Mouse (Mus musculus) ES-Bruce4 (cell line): ENCODE measurements around the gene Nr1h4. TPM values are rescaled to one million over a fixed set of nuclear protein-coding genes. Genes with fewer than 3 reads are reported as not detected.

ENCODE experiments used
- H3K27ac ChIP-seq: 2 replicates; pipeline ENCODE4 v1.5.1; 2012; ENCODE audit warnings: low read length, inconsistent platforms; ENCODE audit not compliant: insufficient read depth
- H3K27me3 ChIP-seq: 2 replicates; pipeline ENCODE4 v1.6.1; 2012; ENCODE audit warnings: mild to moderate bottlenecking, low read length, inconsistent platforms; ENCODE audit not compliant: control insufficient read depth, poor library complexity, insufficient read depth, severe bottlenecking
- H3K36me3 ChIP-seq: 2 replicates; pipeline ENCODE4 v1.6.1; 2012; ENCODE audit warnings: inconsistent platforms, mild to moderate bottlenecking, low read length, moderate library complexity; ENCODE audit not compliant: control insufficient read depth, poor library complexity, insufficient read depth, severe bottlenecking
- H3K4me1 ChIP-seq: one replicate; pipeline ENCODE4 v1.8.1; 2011; ENCODE audit warnings: low read length; ENCODE audit not compliant: control insufficient read depth, insufficient read depth
- H3K4me3 ChIP-seq: 2 replicates; pipeline ENCODE4 v1.5.1; 2011; ENCODE audit warnings: low read depth, mild to moderate bottlenecking, low read length
- H3K9ac ChIP-seq: 2 replicates; pipeline ENCODE4 v1.6.1; 2012; ENCODE audit warnings: low read depth, mild to moderate bottlenecking, inconsistent platforms; ENCODE audit not compliant: poor library complexity, severe bottlenecking
- H3K9me3 ChIP-seq: replicated peaks from 2 replicates; pipeline ENCODE4 v1.6.1; 2012; ENCODE audit warnings: mild to moderate bottlenecking, low read length, inconsistent platforms; ENCODE audit not compliant: control insufficient read depth, poor library complexity, insufficient read depth, severe bottlenecking
- CTCF ChIP-seq: IDR thresholded peaks from one replicate; pipeline ENCODE4 v1.8.1; 2011; ENCODE audit warnings: low read depth, low read length
- EP300 ChIP-seq: IDR thresholded peaks from 2 replicates; pipeline ENCODE4 v1.6.1; 2011; ENCODE audit warnings: low read depth, low read length; ENCODE audit not compliant: insufficient read depth
- POLR2A ChIP-seq: IDR thresholded peaks from one replicate; pipeline ENCODE4 v1.8.1; 2011; ENCODE audit warnings: low read length; ENCODE audit not compliant: insufficient read depth
- polyA plus RNA-seq: library from polyadenylated mRNA; stranded (reverse); fragments of >200 nt; gene quantifications from 2 replicates; pipeline ENCODE4 v1.2.4, GENCODE M21; 2011; ENCODE audit warnings: low read depth; ENCODE audit not compliant: missing spikeins, insufficient read depth, insufficient read length

The Nr1h4 gene
- polyA plus RNA-seq, 1 experiment = not detected

DNA sequence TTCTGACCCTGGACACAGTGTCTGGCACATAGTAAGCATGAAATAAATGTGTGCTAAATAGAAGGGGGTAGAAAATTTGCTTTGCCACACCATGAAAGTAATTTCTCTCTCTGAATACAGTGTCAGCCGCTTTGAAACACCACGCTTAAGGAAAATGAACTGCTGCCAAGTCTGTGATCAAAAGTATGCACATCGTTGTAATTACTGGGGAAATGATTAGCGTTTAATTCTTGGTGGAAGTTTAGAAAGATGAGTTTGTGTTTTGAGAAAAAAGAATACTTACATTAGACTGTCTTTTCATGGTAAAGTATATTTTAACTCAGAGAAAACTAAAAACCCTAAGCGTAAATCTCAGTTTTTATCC lies 27.8 kb downstream of the Nr1h4 start:
- Histone ChIP-seq H3K36me3 (no peaks in the 10 kb centered on the region), H3K4me3 (no peak overlapping the region), H3K27ac (no peak overlapping the region), H3K9me3 (no peaks in the 10 kb centered on the region), H3K4me1 (no peaks in the 10 kb centered on the region), H3K9ac (no peak overlapping the region), H3K27me3 (no peaks in the 10 kb centered on the region)
- TF ChIP-seq POLR2A = no peak

DNA sequence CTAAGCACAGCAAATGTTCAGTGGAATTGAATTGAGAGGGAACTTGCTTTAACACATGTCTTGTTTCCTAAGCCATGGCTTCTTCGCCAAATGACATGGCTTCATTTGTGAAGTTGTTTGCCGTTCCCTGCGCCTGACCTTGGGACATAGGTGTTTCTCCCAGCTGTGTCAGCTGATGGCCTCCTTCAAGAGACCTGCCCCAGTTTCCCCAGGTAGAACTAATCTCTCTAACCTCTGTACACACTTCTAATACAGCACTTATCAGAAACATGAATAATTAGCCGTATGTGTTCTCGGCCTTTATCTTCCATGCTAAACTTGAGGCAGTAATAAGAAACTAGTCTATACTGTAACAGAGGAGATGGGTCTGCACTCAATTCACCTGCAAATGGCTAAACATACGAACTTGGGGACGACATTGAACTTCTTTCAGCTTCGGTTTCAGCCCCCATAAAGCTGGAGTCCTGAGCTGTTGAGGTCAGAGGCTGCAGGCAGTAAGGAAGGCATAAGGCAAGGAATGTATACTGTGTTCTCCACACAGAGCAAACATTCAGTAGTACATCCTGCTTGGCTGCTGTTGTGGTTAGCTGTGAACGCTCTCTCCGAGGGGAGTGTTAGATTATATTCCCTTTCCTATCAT lies 28.3 kb downstream of the Nr1h4 start:
- Histone ChIP-seq H3K9ac (no peak overlapping the region), H3K9me3 (no peaks in the 10 kb centered on the region), H3K36me3 (no peaks in the 10 kb centered on the region), H3K4me3 (no peak overlapping the region), H3K27me3 (no peaks in the 10 kb centered on the region), H3K27ac (no peak overlapping the region), H3K4me1 (no peaks in the 10 kb centered on the region)
- no peak for TF ChIP-seq CTCF
- no peak for TF ChIP-seq EP300
- no peak for TF ChIP-seq POLR2A

DNA sequence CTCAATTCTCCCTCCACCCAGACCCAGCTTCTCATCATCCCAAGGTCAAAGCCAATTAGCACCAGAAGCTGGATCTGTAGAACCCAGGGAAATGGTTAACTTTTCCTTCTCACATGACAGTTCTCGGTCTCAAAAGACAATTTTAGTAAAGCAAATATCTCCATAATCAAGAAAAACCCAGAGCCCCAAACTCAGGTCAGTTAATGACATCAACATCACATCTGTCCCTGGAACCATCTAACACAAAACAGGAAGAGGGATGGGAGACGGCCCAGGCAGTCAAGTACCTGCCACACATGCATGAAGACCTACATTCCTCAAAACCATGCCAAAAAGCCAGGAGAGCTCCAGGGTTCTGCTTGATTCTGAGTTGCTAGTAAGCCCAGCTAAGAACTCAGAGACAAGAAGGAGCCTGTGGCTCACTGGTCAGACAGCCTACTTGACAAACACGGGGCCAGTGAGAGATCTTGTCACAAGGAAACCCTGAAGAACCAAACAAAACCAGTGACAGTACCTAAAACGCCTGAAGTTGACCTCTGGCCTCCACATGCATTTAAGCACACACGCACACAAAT lies 30.3 kb downstream of the Nr1h4 start:
- H3K4me3 ChIP-seq = no peak overlapping the region
- no peak for TF ChIP-seq POLR2A
- no peak for TF ChIP-seq EP300
- TF ChIP-seq CTCF = no peak
- H3K4me1 ChIP-seq = no peaks in the 10 kb centered on the region
- H3K27ac ChIP-seq = no peak overlapping the region
- no peak overlapping the region for H3K9ac ChIP-seq
- no peaks in the 10 kb centered on the region for H3K27me3 ChIP-seq
- no peaks in the 10 kb centered on the region for H3K36me3 ChIP-seq
- H3K9me3 ChIP-seq = no peaks in the 10 kb centered on the region

DNA sequence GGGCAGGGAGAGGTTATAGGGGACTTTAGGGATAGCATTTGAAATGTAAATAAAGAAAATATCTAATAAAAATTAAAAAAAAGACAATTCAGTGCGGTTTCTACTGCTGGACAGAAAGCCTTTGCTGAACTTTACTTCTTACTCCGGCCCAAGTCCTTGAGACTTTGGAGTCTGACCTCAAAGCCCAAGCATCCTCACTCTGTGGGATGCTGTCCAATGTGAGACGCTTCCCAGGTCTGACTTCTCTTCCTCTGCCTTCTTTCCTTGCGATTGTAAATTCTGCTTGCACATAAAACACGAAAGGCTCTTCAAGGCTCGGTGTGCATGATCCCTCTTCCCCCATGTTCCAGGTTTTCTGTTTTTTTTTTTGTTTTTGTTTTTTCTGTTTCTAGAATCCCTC lies 31.5 kb downstream of the Nr1h4 start:
- no peaks in the 10 kb centered on the region for H3K27me3 ChIP-seq
- no peaks in the 10 kb centered on the region for H3K4me1 ChIP-seq
- no peaks in the 10 kb centered on the region for H3K36me3 ChIP-seq
- H3K4me3 ChIP-seq = no peak overlapping the region
- no peak overlapping the region for H3K27ac ChIP-seq
- no peaks in the 10 kb centered on the region for H3K9me3 ChIP-seq
- H3K9ac ChIP-seq = no peak overlapping the region
- TF ChIP-seq EP300 = no peak
- no peak for TF ChIP-seq CTCF
- TF ChIP-seq POLR2A = no peak

DNA sequence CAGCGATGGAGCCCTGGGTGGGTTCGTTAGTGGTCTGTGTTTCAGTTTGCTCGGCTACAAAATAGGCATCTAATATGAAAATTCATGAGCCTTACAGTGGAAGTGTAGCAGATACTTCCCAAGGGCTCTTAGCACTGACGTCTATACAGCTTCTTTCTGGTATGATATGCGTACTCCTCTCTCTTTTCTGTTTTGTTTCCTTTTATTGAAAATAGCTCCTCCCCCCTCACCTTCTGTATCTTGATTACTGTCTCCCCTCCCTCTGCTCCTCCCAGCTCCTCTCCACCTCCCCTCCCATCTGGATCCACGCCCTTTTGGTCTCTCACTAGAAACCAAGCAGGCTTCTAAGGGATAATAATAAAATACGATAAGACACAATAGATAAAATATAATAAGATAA lies 37.8 kb downstream of the Nr1h4 start:
- H3K36me3 ChIP-seq = no peaks in the 10 kb centered on the region
- no peak overlapping the region for H3K4me3 ChIP-seq
- no peaks in the 10 kb centered on the region for H3K4me1 ChIP-seq
- no peaks in the 10 kb centered on the region for H3K27me3 ChIP-seq
- TF ChIP-seq EP300 = no peak
- TF ChIP-seq POLR2A = no peak
- no peak for TF ChIP-seq CTCF
- no peak overlapping the region for H3K27ac ChIP-seq
- H3K9me3 ChIP-seq = no peaks in the 10 kb centered on the region
- H3K9ac ChIP-seq = no peak overlapping the region

DNA sequence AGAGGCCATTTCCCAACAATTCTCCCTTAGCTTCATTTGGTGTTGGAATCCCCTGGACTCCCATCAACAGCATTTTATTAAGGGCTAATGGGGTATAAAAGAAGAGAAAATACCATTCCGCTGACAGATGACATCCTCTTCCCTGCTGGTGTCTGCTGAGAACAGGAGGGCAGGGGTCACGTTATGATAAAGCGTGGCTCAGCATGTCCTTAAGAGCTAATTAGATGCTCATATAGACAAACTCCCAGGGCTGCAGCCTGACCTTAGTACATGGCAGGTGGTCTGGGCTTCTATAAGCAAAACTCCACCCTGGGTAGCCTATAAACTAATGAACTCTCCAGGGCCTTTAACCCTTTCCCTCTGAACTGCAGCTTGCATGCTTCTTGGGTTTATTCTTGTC lies 42.1 kb downstream of the Nr1h4 start:
- H3K36me3 ChIP-seq = no peaks in the 10 kb centered on the region
- TF ChIP-seq EP300 (no peak), POLR2A (no peak), CTCF (no peak)

More for the DNA sequence above, 42.1 kb downstream of the Nr1h4 start:
- H3K27ac ChIP-seq = no peak overlapping the region
- no peaks in the 10 kb centered on the region for H3K9me3 ChIP-seq
- no peaks in the 10 kb centered on the region for H3K27me3 ChIP-seq
- no peaks in the 10 kb centered on the region for H3K4me1 ChIP-seq
- no peak overlapping the region for H3K9ac ChIP-seq
- no peak overlapping the region for H3K4me3 ChIP-seq
